Mouse (Mus musculus) liver, postnatal 0 days (tissue): ENCODE measurements around the gene Ufc1.
"Not testable (repeated sequence)": the region's sequence is repeated elsewhere in the genome, so short reads cannot be mapped to it uniquely, and the experiment has no call there.

Source experiments
- CTCF ChIP-seq: sonication (generic); IDR thresholded peaks from 2 replicates; pipeline ENCODE4 v1.5.1; 2016; ENCODE audit warnings: antibody characterized with exemption, low read depth
- EP300 ChIP-seq: IDR thresholded peaks from 2 replicates; pipeline ENCODE4 v1.6.1; 2016; ENCODE audit warnings: antibody characterized with exemption, low read depth, mild to moderate bottlenecking

DNA sequence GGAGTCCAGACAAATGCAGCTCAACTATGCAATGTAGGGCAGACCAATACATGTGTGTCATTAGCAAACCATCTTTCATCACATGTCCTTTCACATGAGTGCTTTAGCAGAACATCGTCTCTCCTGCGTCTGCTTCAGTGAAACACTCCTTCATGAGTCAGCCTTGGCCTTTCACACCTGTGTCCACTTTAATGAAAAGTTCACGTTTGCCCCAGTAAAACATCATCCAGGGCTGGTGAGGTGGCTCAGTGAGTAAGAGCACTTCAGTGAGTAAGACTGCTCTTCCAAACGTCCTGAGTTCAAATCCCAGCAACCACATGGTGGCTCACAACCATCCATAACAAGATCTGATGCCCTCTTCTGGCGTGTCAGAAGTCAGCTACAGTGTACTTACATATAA, 11.3 kb upstream of the Ufc1 start:
- TF ChIP-seq EP300, CTCF: not testable (repeated sequence)
